Mouse (Mus musculus) adrenal gland, postnatal 25 days (tissue): ENCODE results near the gene Afdn. TPM values are rescaled to one million over a fixed set of nuclear protein-coding genes. Genes with fewer than 3 reads are reported as not detected.
"Not testable (repeated sequence)": the region's sequence is repeated elsewhere in the genome, so short reads cannot be mapped to it uniquely, and the experiment has no call there.

Experiments
- DNase-seq: peaks from one replicate; pipeline ENCODE4 v3.0.0; 2021; ENCODE audit warnings: mixed read lengths
- total RNA-seq: library from RNA; stranded (reverse); gene quantifications from 2 replicates; pipeline ENCODE4 v1.2.3, GENCODE M21; 2021

The Afdn gene
- total RNA-seq, 1 experiment from 2014 or later, result 93.8 TPM

- DNase-seq, result no peak
Observed at GRCm38 (mm10) chr17:13778865-13779264, 18.5 kb downstream of the Afdn start.

GRCm38 (mm10) chr17:13781948-13782347 lies 21.6 kb downstream of the Afdn start:
- no peak for DNase-seq

- no peak for DNase-seq
Observed at GRCm38 (mm10) chr17:13783469-13783868, 23.1 kb downstream of the Afdn start.

GRCm38 (mm10) chr17:13790033-13790432 lies 29.7 kb downstream of the Afdn start:
- not testable (repeated sequence) for DNase-seq

DNA sequence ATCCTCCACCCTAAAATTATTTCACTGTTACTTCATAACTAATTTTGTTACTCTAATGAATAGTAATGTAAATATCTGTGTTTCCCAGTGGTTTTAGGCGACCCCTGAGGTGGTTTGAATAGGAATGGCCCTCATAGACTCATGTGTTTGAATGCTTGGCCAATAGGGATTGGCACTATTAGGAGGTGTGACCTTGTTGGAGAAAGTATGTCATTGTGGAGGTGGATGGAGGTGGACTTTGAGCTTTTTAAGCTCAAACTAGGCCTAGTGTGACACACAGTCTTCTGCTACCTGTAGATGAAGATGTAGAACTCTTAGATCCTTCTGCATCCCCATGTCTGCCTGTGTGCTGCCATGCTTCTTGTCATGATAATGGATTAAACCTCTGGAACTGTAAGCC lies 37.4 kb downstream of the Afdn start:
- no peak for DNase-seq

DNA sequence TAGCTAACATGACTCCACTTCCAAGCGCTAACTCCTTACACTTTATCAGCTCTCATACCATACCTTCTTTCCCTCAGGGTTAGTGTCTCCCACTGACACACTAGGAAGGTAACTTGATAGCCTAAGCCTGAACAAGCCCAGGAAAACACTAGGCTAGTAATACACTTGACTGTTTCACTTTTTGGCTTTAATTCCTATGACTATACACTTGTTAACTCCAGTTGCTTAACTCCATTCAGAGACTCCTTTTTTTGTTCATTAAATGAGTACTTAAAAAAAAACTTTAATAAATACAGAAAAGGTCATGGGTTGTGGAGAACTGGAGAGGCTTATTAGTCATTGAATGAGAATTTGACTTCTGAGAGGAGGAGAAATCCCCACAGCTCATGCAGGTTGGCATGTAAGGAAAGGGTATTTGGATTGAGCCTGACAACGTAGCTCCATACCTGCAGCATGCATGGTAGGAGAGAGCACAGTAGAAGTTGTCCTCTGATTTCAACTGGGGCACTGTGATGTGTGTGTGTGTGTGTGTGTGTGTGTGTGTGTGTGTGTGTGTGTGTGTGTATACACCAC lies 42.6 kb downstream of the Afdn start:
- DNase-seq, result no peak

DNA sequence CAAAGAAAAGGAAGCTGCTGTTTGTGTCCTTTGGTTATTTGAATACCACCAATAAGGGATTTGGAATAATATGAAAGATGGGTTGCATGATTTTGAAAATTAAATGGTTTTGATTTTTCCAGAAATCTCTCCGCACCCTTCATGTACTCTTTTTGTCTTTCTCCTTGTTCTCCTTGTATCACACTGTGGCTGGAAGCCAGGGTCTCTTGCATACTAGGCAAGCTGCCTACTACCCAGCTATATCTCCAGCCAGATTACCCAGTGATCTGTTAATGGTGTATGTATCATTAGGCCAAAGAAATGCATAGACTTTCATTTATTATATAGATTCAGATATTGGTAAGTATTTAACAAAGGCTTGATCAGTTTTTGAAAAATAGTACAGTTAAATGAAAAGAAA lies 45.7 kb downstream of the Afdn start:
- DNase-seq, result no peak

DNA sequence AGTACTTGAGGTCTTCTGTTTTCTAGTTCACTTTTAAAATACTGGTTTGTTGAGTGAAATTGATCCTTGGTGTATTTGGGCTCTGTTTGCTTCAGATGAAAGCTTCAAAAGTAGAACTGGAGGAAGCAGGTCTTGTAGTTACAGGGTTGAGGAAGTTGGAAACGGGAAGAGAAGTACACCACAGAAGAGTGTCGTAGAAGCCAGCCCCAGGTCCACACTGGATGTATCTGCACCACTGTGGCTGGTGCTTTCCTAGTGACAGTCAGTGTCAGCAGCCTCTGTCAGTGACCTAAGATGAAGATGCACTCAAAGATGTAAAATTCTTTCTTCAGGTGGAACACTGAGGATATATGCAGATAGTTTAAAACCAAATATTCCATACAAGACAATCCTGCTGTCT lies 57.5 kb downstream of the Afdn start:
- DNase-seq, result no peak

DNA sequence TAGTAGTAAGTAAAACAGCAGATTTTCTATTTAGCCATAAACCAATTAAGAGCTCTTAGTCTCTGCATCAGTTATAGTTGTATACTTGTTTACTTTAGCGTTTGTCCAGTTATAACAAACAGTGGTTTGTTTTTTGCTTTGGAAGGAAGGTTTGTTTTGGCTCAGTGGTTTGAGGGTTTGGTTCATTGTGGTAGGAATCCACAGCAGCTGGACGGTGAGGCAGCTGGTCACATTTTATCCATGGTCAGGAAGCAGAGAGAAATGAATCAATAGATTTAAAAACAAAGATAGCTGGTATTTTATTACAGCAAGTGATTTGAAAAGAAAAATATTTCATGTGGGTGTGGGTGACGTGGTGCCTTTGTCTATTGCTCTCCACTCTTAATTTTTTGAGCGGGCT lies 59.0 kb downstream of the Afdn start:
- no peak for DNase-seq

- DNase-seq, result no peak
Observed at GRCm38 (mm10) chr17:13820676-13821075, 60.3 kb downstream of the Afdn start.

DNA sequence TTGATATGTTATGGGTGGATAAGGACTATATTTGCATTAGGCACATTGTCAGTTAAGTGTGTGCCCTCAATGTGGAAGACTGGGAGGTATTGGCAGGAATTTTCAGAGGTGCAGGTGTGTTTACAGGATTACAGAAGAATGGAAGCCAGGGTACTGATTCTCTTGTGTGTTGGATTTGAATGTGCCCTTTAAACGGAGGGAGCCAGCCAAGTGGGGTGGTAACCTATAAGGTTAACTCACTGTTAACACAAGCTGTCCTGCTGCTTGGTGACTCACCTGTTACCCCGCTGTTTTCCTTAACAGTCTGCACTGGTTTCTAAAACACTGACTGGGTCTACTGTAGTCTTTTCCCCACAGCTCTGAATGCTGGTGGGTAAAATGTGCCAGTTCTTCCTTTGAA lies 65.1 kb downstream of the Afdn start:
- DNase-seq, result no peak

DNA sequence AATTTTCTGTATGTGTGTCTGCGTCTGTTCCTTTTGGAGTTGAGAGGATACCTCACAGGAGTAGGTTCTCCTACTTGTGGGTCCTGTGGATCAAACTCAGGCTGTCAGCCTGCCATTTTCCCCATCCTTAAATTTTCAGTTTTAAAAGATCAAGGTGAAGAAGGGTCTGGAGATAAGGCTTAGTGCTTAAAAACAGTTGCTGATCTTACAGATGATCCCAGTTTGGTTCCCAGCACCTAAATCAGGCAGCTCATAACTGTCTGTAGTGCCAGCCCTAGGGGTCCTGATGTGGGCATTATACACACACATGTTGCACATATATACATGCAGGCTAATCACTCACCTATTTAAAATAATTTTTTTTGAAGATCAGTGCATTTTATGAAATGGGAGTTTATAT lies 69.9 kb downstream of the Afdn start:
- DNase-seq, result no peak

DNA sequence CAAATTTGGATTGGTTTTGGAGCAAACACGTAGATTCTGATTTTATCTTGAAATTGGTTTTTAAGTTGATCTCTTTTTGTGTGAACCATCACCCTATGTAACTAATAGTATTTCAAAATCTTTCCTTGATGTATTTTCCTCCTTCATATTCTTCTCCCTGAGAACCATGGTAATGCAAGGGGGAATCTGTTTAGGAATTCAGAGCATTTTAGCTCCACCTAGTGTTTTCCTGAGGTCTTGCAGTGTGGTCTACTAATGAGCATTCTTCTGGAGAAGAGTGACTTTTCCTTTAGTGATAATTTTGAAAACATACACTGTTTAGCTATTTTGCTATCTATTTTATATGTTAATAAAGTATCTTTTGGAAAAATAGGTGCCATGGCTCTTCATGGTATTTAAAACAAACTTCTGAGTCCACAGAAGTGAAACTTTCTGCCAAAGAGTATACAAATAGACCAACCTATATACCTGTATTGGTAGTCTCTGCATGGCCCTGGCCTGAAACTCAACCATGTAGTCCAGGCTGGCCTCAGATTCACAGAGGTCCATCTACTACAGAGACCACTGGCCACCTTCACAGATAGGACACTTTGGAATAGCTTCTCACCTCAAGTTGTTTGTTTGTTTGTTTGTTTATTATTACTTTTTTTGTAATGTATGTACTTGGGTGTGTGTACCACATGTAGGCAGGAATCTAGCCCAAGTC lies 70.5 kb downstream of the Afdn start:
- DNase-seq, result no peak

DNA sequence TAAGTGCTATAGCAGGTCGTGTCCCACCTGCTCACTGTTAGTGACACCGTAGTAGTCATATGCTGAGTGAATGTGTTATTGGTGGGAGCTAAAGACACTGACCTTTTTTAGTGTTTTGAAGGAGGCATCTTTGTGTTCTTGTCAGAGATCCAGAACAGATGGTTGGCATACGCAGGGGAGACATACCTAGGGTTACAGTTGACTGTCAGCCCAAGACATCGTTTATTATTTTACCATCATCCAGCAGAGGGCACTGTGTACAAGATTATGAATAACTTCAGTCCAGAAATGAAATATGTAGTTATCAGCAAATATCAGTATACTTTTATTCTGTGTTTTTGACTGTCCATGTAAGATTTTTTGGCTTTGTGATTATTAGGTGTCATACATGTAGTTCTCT lies 75.5 kb downstream of the Afdn start:
- DNase-seq, result no peak

DNA sequence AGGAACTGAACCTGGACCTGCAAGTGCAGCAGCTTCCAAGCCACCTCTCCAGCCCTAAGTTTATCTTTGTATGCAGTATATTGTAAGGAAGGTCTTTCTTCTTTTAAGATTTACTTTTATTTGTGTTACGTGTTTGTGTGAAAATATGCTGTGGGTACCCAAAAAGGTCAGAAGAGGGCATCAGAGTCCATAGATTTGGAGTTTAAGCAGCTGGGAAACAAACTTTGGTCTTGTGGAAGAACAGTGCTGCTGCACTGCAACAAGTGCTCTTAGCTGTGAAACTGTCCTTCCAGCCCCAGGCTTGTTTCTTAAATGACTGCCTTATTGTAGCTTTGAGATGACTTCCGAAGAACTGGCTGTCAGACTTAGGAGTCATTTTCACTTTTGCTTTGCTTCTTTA lies 89.8 kb downstream of the Afdn start:
- DNase-seq, result no peak

GRCm38 (mm10) chr17:13853883-13854282 lies 93.5 kb downstream of the Afdn start:
- DNase-seq, result not testable (repeated sequence)

- no peak for DNase-seq
Observed at GRCm38 (mm10) chr17:13855396-13855795, 95.1 kb downstream of the Afdn start.

DNA sequence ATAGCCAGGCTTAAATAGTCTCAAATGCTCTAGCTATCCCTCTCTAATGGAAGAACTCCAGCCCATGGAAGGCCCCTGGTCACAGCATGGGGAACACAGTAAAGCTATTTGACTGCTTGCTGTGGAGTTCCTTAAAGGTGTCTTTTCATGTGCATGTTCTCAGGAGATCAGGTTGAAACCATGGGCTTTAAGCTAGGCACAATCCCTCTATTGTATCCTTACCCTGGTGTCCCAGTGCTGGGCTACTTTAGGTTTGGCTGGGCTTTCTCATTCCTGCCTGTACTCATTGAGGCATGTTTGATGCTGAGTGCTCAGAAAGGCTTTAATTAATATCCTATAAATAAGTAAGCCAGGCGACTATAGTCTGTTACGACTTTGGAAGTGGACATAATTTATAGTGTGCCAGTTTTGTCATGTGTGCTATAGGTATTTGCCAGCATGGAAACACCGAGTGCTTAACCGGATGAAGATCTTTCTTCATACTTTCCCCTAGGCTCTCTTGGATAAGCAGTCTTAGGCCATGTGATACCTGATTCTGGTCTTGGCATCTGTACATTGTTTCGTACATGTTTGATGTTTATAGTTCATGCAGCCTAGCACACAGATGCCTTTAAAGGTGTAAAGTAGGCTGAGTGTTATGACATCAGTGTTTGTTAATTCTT lies 96.2 kb downstream of the Afdn start:
- DNase-seq, result no peak

DNA sequence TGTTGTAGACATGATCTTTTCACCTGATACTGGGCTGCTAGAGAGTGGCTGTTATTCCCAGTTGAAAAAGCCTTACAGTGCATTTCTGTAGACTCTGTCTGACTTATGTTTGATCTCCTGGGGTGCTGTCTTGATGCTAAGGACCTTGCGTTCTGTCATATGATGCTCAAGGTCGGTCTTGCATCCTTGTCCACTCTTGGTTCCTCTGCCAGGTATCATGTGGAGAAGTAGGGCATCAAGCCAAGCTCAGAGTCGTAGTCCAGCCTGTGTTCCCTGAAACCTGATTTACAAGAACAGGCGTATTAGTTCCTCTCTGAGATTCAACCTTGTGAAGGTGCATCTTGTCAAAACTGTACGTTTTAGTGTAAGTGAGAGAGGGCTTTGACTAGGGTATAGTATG lies 105.0 kb downstream of the Afdn start:
- DNase-seq, result no peak

GRCm38 (mm10) chr17:13866951-13867351 lies 106.6 kb downstream of the Afdn start:
- no peak for DNase-seq

- no peak for DNase-seq
Observed at GRCm38 (mm10) chr17:13867475-13867874, 107.1 kb downstream of the Afdn start.

DNA sequence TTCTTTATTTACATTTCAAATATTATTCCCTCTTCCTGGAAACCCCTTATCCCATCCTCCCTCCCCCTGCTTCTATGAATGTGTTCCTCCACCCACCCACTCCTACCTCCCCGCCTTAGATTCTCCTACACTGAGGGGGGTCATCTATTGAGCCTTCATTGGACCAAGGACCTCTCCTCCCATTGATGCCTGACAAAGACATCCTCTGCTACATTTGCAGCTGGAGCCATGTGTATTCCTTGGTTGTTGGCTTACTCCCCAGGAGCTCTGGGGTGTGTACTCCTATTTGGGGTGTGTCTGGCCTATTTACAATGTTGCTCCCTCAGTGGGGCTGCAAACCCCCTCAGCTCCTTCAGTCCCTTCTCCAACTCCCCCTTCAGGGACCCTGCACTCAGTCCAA lies 109.9 kb downstream of the Afdn start:
- no peak for DNase-seq

DNA sequence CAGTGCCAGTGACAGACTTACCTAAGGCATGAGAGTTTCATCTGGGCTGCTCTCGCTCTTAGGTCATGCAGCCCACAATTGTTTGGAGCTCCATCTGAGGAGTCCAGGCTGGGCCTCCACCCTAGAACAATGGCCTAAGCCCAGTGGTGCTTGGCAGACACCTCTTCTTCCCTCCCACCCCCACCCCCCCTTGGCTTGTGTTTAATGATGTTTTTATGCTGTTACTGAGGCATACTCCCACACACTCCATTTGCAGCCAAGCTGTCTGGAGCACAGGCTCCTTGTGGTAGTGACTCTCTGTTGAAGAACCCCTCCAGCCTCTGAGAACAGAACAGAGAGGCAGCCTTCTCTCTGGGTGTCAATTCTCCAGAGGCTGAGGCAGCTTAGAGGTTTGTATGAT lies 113.9 kb downstream of the Afdn start:
- DNase-seq, result no peak

GRCm38 (mm10) chr17:13877460-13877859 lies 117.1 kb downstream of the Afdn start:
- DNase-seq, result no peak
